Mouse (Mus musculus) CD4-positive naive resting alpha-beta T cell, adult 76 days (primary cell): Measurements from ENCODE around the gene Vmn1r14. TPM values are rescaled to one million over a fixed set of nuclear protein-coding genes. Genes with fewer than 3 reads are reported as not detected.

Experiments
- total RNA-seq: library from RNA; stranded (reverse); gene quantifications from one replicate; pipeline ENCODE4 v1.2.4, GENCODE M21; 2023

Vmn1r14 gene
- not detected for total RNA-seq

GRCm38 (mm10) chr6:57231386-57231785, at the start of gene Vmn1r14:
Gene Vmn1r14, plus strand, starts transcription at chr6:57231686.

GRCm38 (mm10) chr6:57202990-57203389, 28.5 kb upstream of the Vmn1r14 start, which contains the start of gene Vmn1r13:
Gene Vmn1r13, plus strand, starts transcription at chr6:57203290.

GRCm38 (mm10) chr6:57257652-57258051, 26.2 kb downstream of the Vmn1r14 start, which contains the start of gene Vmn1r15:
Gene Vmn1r15, plus strand, starts transcription at chr6:57257952.

Other genes with a start within 250 kb of the Vmn1r14 start
- gene Vmn1r6, start 234.4 kb upstream of the Vmn1r14 start, total RNA-seq = not detected
- gene Vmn1r7, start 206.4 kb upstream of the Vmn1r14 start, total RNA-seq = not detected
- not detected for gene Vmn1r8, start 199.4 kb upstream of the Vmn1r14 start, total RNA-seq
- gene Vmn1r9, start 164.9 kb upstream of the Vmn1r14 start, total RNA-seq = not detected
- not detected for gene Vmn1r10, start 122.2 kb upstream of the Vmn1r14 start, total RNA-seq
- gene Vmn1r11, start 98.2 kb upstream of the Vmn1r14 start, total RNA-seq = not detected
- gene Vmn1r12, start 74.8 kb upstream of the Vmn1r14 start, total RNA-seq = not detected
- not detected for gene Vmn1r13, start 28.4 kb upstream of the Vmn1r14 start, total RNA-seq
- not detected for gene Vmn1r15, start 26.3 kb downstream of the Vmn1r14 start, total RNA-seq
- not detected for gene Vmn1r16, start 97.8 kb downstream of the Vmn1r14 start, total RNA-seq
- not detected for gene Vmn1r17, start 132.0 kb downstream of the Vmn1r14 start, total RNA-seq
- not detected for gene Vmn1r18, start 164.1 kb downstream of the Vmn1r14 start, total RNA-seq
- gene Vmn1r19, start 172.1 kb downstream of the Vmn1r14 start, total RNA-seq = not detected
- gene Vmn1r20, start 197.2 kb downstream of the Vmn1r14 start, total RNA-seq = not detected